Mouse (Mus musculus): Measurements from ENCODE around the gene Vmn2r2. TPM values are rescaled to one million over a fixed set of nuclear protein-coding genes. Genes with fewer than 3 reads are reported as not detected.

Gene Vmn2r2
- polyA plus RNA-seq (2015; fragmentation: Nextera tagmentation; extraction: Ambion mirVana): not detected in 2 replicates

DNA sequence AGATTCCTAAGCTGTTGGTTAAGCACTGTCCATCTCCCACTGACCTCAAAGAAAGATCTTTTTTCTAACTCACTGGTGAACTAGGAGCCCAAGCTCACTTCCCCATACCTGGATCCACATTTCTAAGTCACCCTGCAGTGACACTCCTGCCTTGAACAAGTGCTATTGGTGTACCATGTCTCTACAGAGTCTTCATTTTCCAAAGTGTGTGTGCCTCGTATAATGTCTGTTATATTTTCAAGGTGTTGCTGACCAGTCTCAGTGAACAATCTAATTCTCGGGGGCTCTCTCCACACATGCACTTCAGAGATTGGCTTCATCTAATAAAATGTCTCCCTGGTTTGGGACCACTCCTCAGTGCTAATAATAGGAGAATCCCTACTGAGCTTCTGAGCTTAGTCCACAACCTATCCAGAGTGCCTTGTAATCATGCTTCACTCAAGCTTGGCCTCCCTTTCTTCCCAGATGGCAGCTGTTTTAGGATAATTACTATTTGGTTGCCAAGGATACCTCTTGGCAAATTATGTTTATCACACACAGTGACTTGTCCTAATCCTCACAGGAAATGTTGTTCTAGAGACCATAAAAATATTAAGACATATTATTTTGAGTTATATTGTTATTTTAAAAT is at the start of gene Vmn2r2:
Gene Vmn2r2, minus strand, starts transcription at position 51 of the 631 bp plus-strand sequence.

DNA sequence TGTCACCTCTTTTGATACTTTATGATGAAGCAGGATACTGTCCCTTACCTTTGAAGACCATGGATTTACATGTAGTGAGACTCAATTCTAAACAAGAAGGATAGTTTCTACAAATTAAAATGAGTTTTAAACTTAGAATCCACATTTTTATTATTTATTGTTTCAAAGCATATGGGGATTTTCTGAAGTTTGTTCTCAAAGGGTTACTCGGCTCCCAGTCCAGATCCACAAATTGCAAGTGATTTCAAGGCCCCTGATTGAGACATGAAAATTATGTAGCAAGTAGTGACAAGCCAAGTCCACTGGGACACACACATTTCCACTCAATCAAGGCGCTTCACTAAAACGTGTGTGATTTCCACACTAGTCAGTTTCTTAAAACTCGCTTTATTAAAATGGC is 60.5 kb downstream of the Vmn2r2 start, which contains the start of gene Vmn2r1:
Gene Vmn2r1, plus strand, starts transcription at position 301 of the 400 bp plus-strand sequence.

Other genes starting within 250 kb of the Vmn2r2 start
- 0.13 and 0.36 TPM in 2 replicates for gene Plch1, start 242.5 kb downstream of the Vmn2r2 start, polyA plus RNA-seq (2015; fragmentation: Nextera tagmentation; extraction: Ambion mirVana)
- gene E130311K13Rik, start 212.5 kb downstream of the Vmn2r2 start, polyA plus RNA-seq (2015; fragmentation: Nextera tagmentation; extraction: Ambion mirVana): 5.5 and 6.7 TPM in 2 replicates
- gene Slc33a1, start 177.2 kb downstream of the Vmn2r2 start, polyA plus RNA-seq (2015; fragmentation: Nextera tagmentation; extraction: Ambion mirVana): 15.7 and 16.6 TPM in 2 replicates
- 15.2 and 17.1 TPM in 2 replicates for gene Gmps, start 165.8 kb downstream of the Vmn2r2 start, polyA plus RNA-seq (2015; fragmentation: Nextera tagmentation; extraction: Ambion mirVana)
- gene Vmn2r1, start 60.4 kb downstream of the Vmn2r2 start, polyA plus RNA-seq (2015; fragmentation: Nextera tagmentation; extraction: Ambion mirVana): not detected in 2 replicates
- not detected in 2 replicates for gene Vmn2r3, start 147.8 kb upstream of the Vmn2r2 start, polyA plus RNA-seq (2015; fragmentation: Nextera tagmentation; extraction: Ambion mirVana)

Measured in urinary bladder, postnatal 0 days (tissue).